Mouse (Mus musculus): Measurements from ENCODE around the gene Arl11.
A peak's percentile ranks its signal among the peaks of the same experiment; 100 is the strongest.

The Arl11 gene

GRCm38 (mm10) chr14:61309593-61309992 is at the start of gene Arl11:
Gene Arl11, plus strand, starts transcription at chr14:61309753.
- DNase-seq = peak; percentile 96

GRCm38 (mm10) chr14:61267908-61268475 is 41.6 kb upstream of the Arl11 start:
- peak; percentile 90 for DNase-seq

GRCm38 (mm10) chr14:61274414-61275198 is 34.9 kb upstream of the Arl11 start:
- peak; percentile 80 for DNase-seq

GRCm38 (mm10) chr14:61277285-61277684 is 32.3 kb upstream of the Arl11 start:
- peak; percentile 79 for DNase-seq

GRCm38 (mm10) chr14:61278676-61279300 is 30.8 kb upstream of the Arl11 start:
- peak; percentile 91 for DNase-seq

- peak; percentile 70 for DNase-seq
Measured at GRCm38 (mm10) chr14:61288606-61289286, 20.8 kb upstream of the Arl11 start.

GRCm38 (mm10) chr14:61290664-61291063 is 18.9 kb upstream of the Arl11 start:
- peak; percentile 58 for DNase-seq

- DNase-seq = peak; percentile 93
Measured at GRCm38 (mm10) chr14:61293884-61294737, 15.4 kb upstream of the Arl11 start.

GRCm38 (mm10) chr14:61294738-61295079 is 14.8 kb upstream of the Arl11 start:
- peak; percentile 88 for DNase-seq

- peak; percentile 53 for DNase-seq
Measured at GRCm38 (mm10) chr14:61299810-61300209, 9.7 kb upstream of the Arl11 start.

- DNase-seq = peak; percentile 43
Measured at GRCm38 (mm10) chr14:61301323-61301722, 8.2 kb upstream of the Arl11 start.

- no peak for DNase-seq
Measured at GRCm38 (mm10) chr14:61302428-61302827, 7.1 kb upstream of the Arl11 start.

- peak; percentile 24 for DNase-seq
Measured at GRCm38 (mm10) chr14:61303969-61304609, 5.5 kb upstream of the Arl11 start.

- DNase-seq = peak; percentile 93
Measured at GRCm38 (mm10) chr14:61310036-61310772, 651 bp downstream of the Arl11 start.

GRCm38 (mm10) chr14:61310963-61311362 is 1.4 kb downstream of the Arl11 start:
- DNase-seq = peak; percentile 89

GRCm38 (mm10) chr14:61316861-61317260 is 7.3 kb downstream of the Arl11 start:
- peak; percentile 91 for DNase-seq

GRCm38 (mm10) chr14:61320765-61321164 is 11.2 kb downstream of the Arl11 start:
- DNase-seq = peak; percentile 86

- no peak for DNase-seq
Measured at GRCm38 (mm10) chr14:61321200-61321599, 11.6 kb downstream of the Arl11 start.

GRCm38 (mm10) chr14:61322740-61323139 is 13.2 kb downstream of the Arl11 start:
- no peak for DNase-seq

- DNase-seq = peak; percentile 82
Measured at GRCm38 (mm10) chr14:61327007-61327406, 17.5 kb downstream of the Arl11 start.
